Comparison of ENCODE assay signal across 8 mouse cellular contexts in the genomic region with DNA sequence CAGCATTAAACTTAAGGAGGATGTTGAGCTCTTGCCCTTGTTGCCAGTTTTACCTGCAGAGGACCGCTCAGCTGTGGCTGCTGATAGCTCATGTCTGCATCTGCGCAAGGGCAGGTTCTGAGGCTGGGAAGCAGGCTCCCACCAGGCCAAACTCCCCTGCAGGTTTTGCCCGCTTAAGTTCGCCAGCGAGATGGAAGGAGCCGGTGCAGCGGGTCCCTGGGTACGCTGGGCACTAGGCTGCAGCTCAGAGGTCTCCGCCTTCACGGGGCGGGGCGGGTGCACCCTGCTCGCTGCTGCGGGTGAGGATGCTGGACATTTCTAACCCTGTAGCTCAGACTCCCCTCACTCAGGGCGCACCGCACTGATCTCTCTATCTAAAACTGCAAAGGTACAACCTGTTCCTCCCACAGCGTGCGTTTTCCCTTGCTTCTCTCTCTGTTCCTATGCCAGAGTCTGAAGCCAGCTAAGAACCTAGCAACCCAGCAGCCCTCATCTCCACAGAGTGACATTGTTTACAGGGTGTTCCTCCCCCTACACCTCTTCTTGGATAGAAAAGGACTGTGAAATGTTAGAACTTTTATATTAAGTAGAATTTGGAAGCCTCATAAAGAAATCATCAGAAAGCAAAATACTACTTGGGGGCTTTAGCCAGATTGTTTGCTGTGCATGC. TPM values are rescaled to one million over a fixed set of nuclear protein-coding genes. Genes with fewer than 3 reads are reported as not detected.
DNase-seq lines count a peak whose midpoint lies in the region; ATAC-seq and TF ChIP-seq lines count a peak whose summit lies in the region.
"Had no signal": no experiment of that assay in that cellular context is flagged by ENCODE, and none has a peak within 500 bp of the region (broad histone marks: within the 10 kb centered on the region; RNA-seq: fewer than 3 reads in every experiment).

Slc38a11 (minus strand) TSS at position 207 of the 670 bp plus-strand sequence.

- 3% methylated on average over 18 of the region's 18 CpGs for WGBS in embryonic facial prominence, embryonic 10.5 days
- WGBS in hindbrain, postnatal 0 days = 6% methylated on average over 18 of the region's 18 CpGs
- WGBS in midbrain, embryonic 14.5 days = 5% methylated on average over 18 of the region's 18 CpGs

- H3K4me3 ChIP-seq in embryonic facial prominence, embryonic 10.5 days = peak within 1 kb of the TSS; percentile 49
- peak within 1 kb of the TSS; percentile 35 for H3K4me3 ChIP-seq in hindbrain, postnatal 0 days (ENCODE audit: low read length)
- H3K4me3 ChIP-seq in midbrain, embryonic 14.5 days (replicated peaks; ENCODE audit: low read depth, low read length) = peak within 1 kb of the TSS; percentile 17; the same call in 1 of the 2 replicates

- H3K9ac ChIP-seq in hindbrain, postnatal 0 days (replicated peaks; ENCODE audit: low read length) = peak within 1 kb of the TSS; percentile 33; the same call in 1 of the 2 replicates
- H3K9ac ChIP-seq in midbrain, embryonic 14.5 days (replicated peaks; ENCODE audit: low read length) = peak within 1 kb of the TSS; percentile 30; the same call in 1 of the 2 replicates

- no peak for TF ChIP-seq CTCF in hindbrain, postnatal 0 days (IDR thresholded peaks at IDR 0.05; ENCODE audit: low read depth)

- peak within 1 kb of the TSS; percentile 62 for H3K4me2 ChIP-seq in hindbrain, postnatal 0 days (ENCODE audit: low read depth, low read length)
- peak within 1 kb of the TSS; percentile 59 for H3K4me2 ChIP-seq in midbrain, embryonic 14.5 days (ENCODE audit: low read length)

- no peak within 1 kb of the TSS; the same call in 1 of the 2 replicates for H3K27ac ChIP-seq in embryonic facial prominence, embryonic 10.5 days (replicated peaks)
- H3K27ac ChIP-seq in hindbrain, postnatal 0 days = no peak within 1 kb of the TSS
- no peak within 1 kb of the TSS for H3K27ac ChIP-seq in midbrain, embryonic 14.5 days (replicated peaks; ENCODE audit: low read depth, low read length)

- H3K4me1 ChIP-seq in embryonic facial prominence, embryonic 10.5 days = peaks cover 6% of the 10 kb centered on the region
- H3K4me1 ChIP-seq in hindbrain, postnatal 0 days (ENCODE audit: insufficient read depth, low read length) = no peaks in the 10 kb centered on the region
- H3K4me1 ChIP-seq in midbrain, embryonic 14.5 days (ENCODE audit: control insufficient read depth, insufficient read depth, low read length) = peaks cover 19% of the 10 kb centered on the region

- no peaks in the 10 kb centered on the region for H3K36me3 ChIP-seq in embryonic facial prominence, embryonic 10.5 days (replicated peaks)
- no peaks in the 10 kb centered on the region for H3K36me3 ChIP-seq in hindbrain, postnatal 0 days (ENCODE audit: insufficient read depth, low read length)
- H3K36me3 ChIP-seq in midbrain, embryonic 14.5 days (ENCODE audit: control insufficient read depth, insufficient read depth, low read length) = no peaks in the 10 kb centered on the region

- peak; percentile 18 for DNase-seq in thymus, postnatal 0 days (ENCODE audit: low spot score)
- no peak for DNase-seq in thymus, adult 18-20 months
- DNase-seq in embryonic facial prominence, embryonic 10.5 days (ENCODE audit: low spot score) = peak; percentile 50
- peak; percentile 13 for DNase-seq in hindbrain, postnatal 0 days (ENCODE audit: low spot score)
- DNase-seq in midbrain, embryonic 14.5 days = peak; percentile 55
- no peak for DNase-seq in natural killer cell, adult 2 months (ENCODE audit: low spot score in 2 of 2)
- no peak for DNase-seq in urinary bladder, postnatal 36 days (ENCODE audit: low spot score in 2 of 2)

- peak; percentile 68; the same call in 1 of the 2 replicates for ATAC-seq in hindbrain, postnatal 0 days
- ATAC-seq in midbrain, embryonic 14.5 days (ENCODE audit: low FRiP score, low TSS enrichment) = peak; percentile 46; the same call in 1 of the 2 replicates

- peaks cover 21% of the 10 kb centered on the region for H3K27me3 ChIP-seq in embryonic facial prominence, embryonic 10.5 days (replicated peaks; ENCODE audit: low read depth, poor library complexity, severe bottlenecking)
- no peaks in the 10 kb centered on the region for H3K27me3 ChIP-seq in hindbrain, postnatal 0 days (ENCODE audit: insufficient read depth, low read length)
- no peaks in the 10 kb centered on the region for H3K27me3 ChIP-seq in midbrain, embryonic 14.5 days (ENCODE audit: control insufficient read depth, insufficient read depth, low read length)

- H3K9me3 ChIP-seq in embryonic facial prominence, embryonic 10.5 days = no peaks in the 10 kb centered on the region
- H3K9me3 ChIP-seq in hindbrain, postnatal 0 days (ENCODE audit: low read length) = no peaks in the 10 kb centered on the region
- no peaks in the 10 kb centered on the region for H3K9me3 ChIP-seq in midbrain, embryonic 14.5 days (ENCODE audit: control insufficient read depth, low read length)

RNA-seq across cellular contexts. Expression of gene Slc38a11, which starts in this region (rescaled TPM):
- not detected in 2 replicates for polyA plus RNA-seq in thymus, postnatal 0 days (2015; fragmentation: Nextera tagmentation; extraction: Ambion mirVana)
- polyA plus RNA-seq in embryonic facial prominence, embryonic 10.5 days (2016; fragmentation: Nextera tagmentation; extraction: Ambion mirVana) = 0.29 and 0.42 TPM in 2 replicates
- total RNA-seq in hindbrain, postnatal 0 days (2014; rRNA removed) = 4.1 and 6.0 TPM in 2 replicates
- 1.5 and 1.7 TPM in 2 replicates for polyA plus RNA-seq in hindbrain, postnatal 0 days (2015; fragmentation: Nextera tagmentation; extraction: Ambion mirVana)
- 1.3 and 2.3 TPM in 2 replicates for polyA plus RNA-seq in midbrain, embryonic 14.5 days (2014; fragmentation: Nextera tagmentation; extraction: Ambion mirVana)
- total RNA-seq: neutrophil, adult 5-6 weeks had no signal

Comparison
In these comparisons a context has a peak if more than half of its experiments do, and no peak if none do; other contexts are left out.
1. Peak in DNase-seq in thymus, postnatal 0 days; RNA of the gene not detected or under 1 TPM.
2. Peak in DNase-seq and H3K4me3 ChIP-seq in embryonic facial prominence, embryonic 10.5 days; RNA of the gene not detected or under 1 TPM.
3. DNase-seq: peak in hindbrain, postnatal 0 days (single experiment) and midbrain, embryonic 14.5 days (single experiment); none in thymus, adult 18-20 months (0 of 2), natural killer cell, adult 2 months (0 of 2) and urinary bladder, postnatal 36 days (0 of 2).
4. Peak in every context shown above with its lines, with median percentiles within 50 percentile points of each other: H3K4me3 ChIP-seq.